Mouse (Mus musculus) forebrain, postnatal 0 days (tissue): Measurements from ENCODE around the gene Svbp. TPM values are rescaled to one million over a fixed set of nuclear protein-coding genes. Genes with fewer than 3 reads are reported as not detected.

Experiments
- ATAC-seq: fragments of 200-750 bp; cut with Nextera tagmentation; 2 replicates; pipeline ENCODE4 v1.8.0; 2017; ENCODE audit warnings: mild to moderate bottlenecking, moderate library complexity
- DNase-seq: peaks from one replicate; pipeline ENCODE4 v3.0.0-alpha.2; 2015
- H3K27ac ChIP-seq: fragments of 300-500 bp; sonication (generic); 2 replicates; pipeline ENCODE4 v1.5.1; 2014; ENCODE audit warnings: low read depth, mild to moderate bottlenecking, antibody characterized with exemption, low read length, moderate library complexity, mixed read lengths
- H3K27me3 ChIP-seq: fragments of 300-500 bp; sonication (generic); 2 replicates; pipeline ENCODE4 v1.6.1; 2014; ENCODE audit warnings: mild to moderate bottlenecking, low read length, mixed read lengths; ENCODE audit not compliant: insufficient read depth
- H3K36me3 ChIP-seq: fragments of 300-500 bp; sonication (generic); 2 replicates; pipeline ENCODE4 v1.6.1; 2014; ENCODE audit warnings: mild to moderate bottlenecking, moderate library complexity; ENCODE audit not compliant: insufficient read depth
- H3K4me1 ChIP-seq: fragments of 300-500 bp; sonication (generic); 2 replicates; pipeline ENCODE4 v1.6.1; 2014; ENCODE audit warnings: antibody characterized with exemption; ENCODE audit not compliant: insufficient read depth
- H3K4me2 ChIP-seq: fragments of 300-500 bp; sonication (generic); 2 replicates; pipeline ENCODE4 v1.6.1; 2014; ENCODE audit warnings: low read depth, mild to moderate bottlenecking, moderate library complexity
- H3K4me3 ChIP-seq: fragments of 300-500 bp; sonication (generic); 2 replicates; pipeline ENCODE4 v1.5.1; 2014; ENCODE audit warnings: low read depth, low read length, mixed read lengths
- H3K9ac ChIP-seq: fragments of 300-500 bp; sonication (generic); 2 replicates; pipeline ENCODE4 v1.6.1; 2014; ENCODE audit warnings: mild to moderate bottlenecking
- H3K9me3 ChIP-seq: fragments of 300-500 bp; sonication (generic); 2 replicates; pipeline ENCODE4 v1.6.1; 2016; ENCODE audit warnings: low read length
- CTCF ChIP-seq: sonication (generic); IDR thresholded peaks from 2 replicates; pipeline ENCODE4 v1.5.1; 2016; ENCODE audit warnings: antibody characterized with exemption, control low read depth, low read depth
- WGBS: fragments of 180-500 bp; shearing (Covaris S2); extraction: QIAGEN DNeasy Blood & Tissue Kit; methylation state at CpG from one replicate; pipeline ENCODE4 v1.1.7; 2014; 5-methylcytosine and 5-hydroxymethylcytosine counted together
- polyA plus RNA-seq: library from polyadenylated mRNA; unstranded; fragments of >200 nt; fragmentation: Nextera tagmentation; extraction: Ambion mirVana; gene quantifications from 2 replicates; pipeline ENCODE4 v1.2.1, GENCODE M21; 2015
- total RNA-seq: library from RNA; depleted of rRNA; stranded (reverse); fragments of >200 nt; gene quantifications from 2 replicates; pipeline ENCODE4 v1.2.3, GENCODE M21; 2014; rRNA removed

The Svbp gene
- total RNA-seq (124 and 139 TPM in 2 replicates), polyA plus RNA-seq (227 and 298 TPM in 2 replicates)

DNA sequence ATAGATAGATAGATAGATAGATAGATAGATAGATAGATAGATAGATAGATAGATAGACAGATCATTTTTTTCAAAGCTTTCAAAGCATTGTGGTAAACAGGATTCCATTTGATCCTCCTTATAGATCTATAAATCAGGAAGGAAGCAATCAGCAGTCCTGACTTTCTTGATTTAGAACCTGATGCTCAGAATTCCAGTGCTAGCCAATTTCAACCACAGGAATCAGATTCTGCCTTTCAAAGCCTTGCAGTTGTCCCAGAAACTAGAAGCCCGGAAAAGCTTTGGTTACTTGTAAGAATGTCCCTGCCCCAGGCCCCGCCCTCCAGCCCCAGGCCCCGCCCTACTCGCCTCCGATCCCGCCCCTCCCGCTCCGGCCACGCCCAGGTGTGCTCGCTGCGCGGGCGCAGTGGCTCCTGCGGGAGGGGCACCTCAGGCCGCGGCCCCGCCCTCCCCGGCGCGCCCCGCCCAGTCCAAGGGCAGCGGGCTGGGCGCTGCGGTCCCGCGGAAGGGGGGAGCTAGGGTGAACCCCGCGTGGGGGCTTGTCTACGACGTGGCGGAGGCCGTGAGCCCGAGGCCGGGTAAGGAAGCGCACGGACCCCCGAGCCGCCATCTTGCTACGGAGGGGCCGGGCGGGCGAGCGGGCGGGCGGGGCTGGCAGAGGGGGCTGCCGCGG, at the start of gene Svbp:
TSS of gene Svbp (plus strand) at position 398 of the 673 bp plus-strand sequence.
- 1% methylated on average over 42 of the region's 47 CpGs for WGBS
- Histone ChIP-seq H3K9ac (peak within 1 kb of the TSS; percentile 94), H3K4me3 (peak within 1 kb of the TSS; percentile 74), H3K4me1 (peaks cover 14% of the 10 kb centered on the region), H3K27ac (peak within 1 kb of the TSS; percentile 81), H3K4me2 (peak within 1 kb of the TSS; percentile 66), H3K27me3 (no peaks in the 10 kb centered on the region), H3K36me3 (no peaks in the 10 kb centered on the region), H3K9me3 (no peaks in the 10 kb centered on the region)
- ATAC-seq (peak; percentile 89), DNase-seq (peak; percentile 93)
- no peak for TF ChIP-seq CTCF

DNA sequence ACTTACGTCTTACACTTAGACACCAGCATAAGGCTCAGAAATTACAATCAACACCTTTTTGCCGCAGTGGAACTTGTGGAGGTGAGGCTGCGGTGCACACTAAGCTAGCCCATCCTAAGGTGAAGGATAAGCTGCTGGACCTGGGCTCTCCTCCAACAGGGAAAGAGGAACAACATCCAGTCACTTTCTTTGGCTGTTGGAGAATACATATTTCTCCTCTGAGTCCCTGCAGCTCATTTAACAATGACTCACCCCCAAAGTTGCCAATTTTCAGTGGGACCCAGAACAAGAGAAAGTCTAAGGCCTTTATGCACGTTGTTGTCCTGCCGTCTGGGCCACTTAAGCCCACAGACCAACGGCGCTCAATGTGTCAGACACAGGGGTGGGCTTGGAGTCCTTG, 48.3 kb upstream of the Svbp start:
- Histone ChIP-seq H3K27ac (no peak overlapping the region), H3K27me3 (no peaks in the 10 kb centered on the region), H3K36me3 (no peaks in the 10 kb centered on the region), H3K9ac (no peak overlapping the region), H3K4me2 (no peak overlapping the region), H3K9me3 (no peaks in the 10 kb centered on the region), H3K4me1 (no peaks in the 10 kb centered on the region), H3K4me3 (no peak overlapping the region)
- WGBS, result 81% methylated on average over 7 of the region's 7 CpGs
- no peak for ATAC-seq
- DNase-seq, result no peak
- no peak for TF ChIP-seq CTCF

- no peak for TF ChIP-seq CTCF
- WGBS, result 98% methylated on average over 5 of the region's 5 CpGs
- ATAC-seq, result no peak
These were observed 47.8 kb upstream of the Svbp start for GRCm38 (mm10) chr4:119147347-119147746.

GRCm38 (mm10) chr4:119148741-119149140, 46.4 kb upstream of the Svbp start:
- H3K4me3 ChIP-seq, result no peak overlapping the region
- no peaks in the 10 kb centered on the region for H3K9me3 ChIP-seq
- no peak for TF ChIP-seq CTCF
- H3K4me2 ChIP-seq, result no peak overlapping the region
- no peak overlapping the region for H3K27ac ChIP-seq
- WGBS, result 95% methylated on average over 11 of the region's 11 CpGs
- no peak for ATAC-seq
- no peak overlapping the region for H3K9ac ChIP-seq
- DNase-seq, result no peak
- no peaks in the 10 kb centered on the region for H3K36me3 ChIP-seq
- no peaks in the 10 kb centered on the region for H3K27me3 ChIP-seq
- no peaks in the 10 kb centered on the region for H3K4me1 ChIP-seq

More at GRCm38 (mm10) chr4:119147347-119147746, 47.8 kb upstream of the Svbp start:
- H3K36me3 ChIP-seq, result no peaks in the 10 kb centered on the region
- no peak overlapping the region for H3K4me2 ChIP-seq
- no peaks in the 10 kb centered on the region for H3K9me3 ChIP-seq
- H3K27me3 ChIP-seq, result no peaks in the 10 kb centered on the region
- H3K4me3 ChIP-seq, result no peak overlapping the region
- no peak for DNase-seq
- no peak overlapping the region for H3K27ac ChIP-seq
- H3K9ac ChIP-seq, result no peak overlapping the region
- no peaks in the 10 kb centered on the region for H3K4me1 ChIP-seq

DNA sequence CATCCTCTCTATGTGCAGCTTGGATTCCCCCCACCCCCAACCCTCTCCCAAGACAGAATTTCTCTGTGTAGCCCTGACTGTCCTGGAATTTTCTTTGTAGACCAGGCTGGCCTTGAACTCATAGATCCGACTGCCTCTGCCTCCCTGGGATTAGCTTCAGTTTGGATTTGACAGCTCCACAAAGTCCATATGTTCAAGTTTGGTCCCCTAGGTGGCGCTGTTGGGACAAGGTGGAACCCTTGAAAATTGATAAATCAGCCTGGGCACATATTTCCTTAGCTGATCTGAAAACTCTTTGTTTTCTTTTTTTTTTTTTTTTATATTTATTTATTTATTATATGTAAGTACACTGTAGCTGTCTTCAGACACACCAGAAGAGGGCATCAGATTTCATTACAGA, 37.9 kb upstream of the Svbp start:
- DNase-seq, result peak; percentile 40
- Histone ChIP-seq H3K4me2 (no peak overlapping the region), H3K36me3 (no peaks in the 10 kb centered on the region), H3K9me3 (no peaks in the 10 kb centered on the region), H3K9ac (no peak overlapping the region), H3K27ac (no peak overlapping the region), H3K4me3 (no peak overlapping the region), H3K4me1 (no peaks in the 10 kb centered on the region), H3K27me3 (no peaks in the 10 kb centered on the region)
- TF ChIP-seq CTCF, result peak; percentile 52
- no peak for ATAC-seq
- 34% methylated on average over 2 of the region's 2 CpGs for WGBS

- DNase-seq (no peak), ATAC-seq (no peak)
- no peak overlapping the region for H3K9ac ChIP-seq
- no peaks in the 10 kb centered on the region for H3K9me3 ChIP-seq
- H3K4me1 ChIP-seq, result no peaks in the 10 kb centered on the region
- no peaks in the 10 kb centered on the region for H3K27me3 ChIP-seq
- H3K36me3 ChIP-seq, result no peaks in the 10 kb centered on the region
- H3K27ac ChIP-seq, result no peak overlapping the region
- no peak for TF ChIP-seq CTCF
- no peak overlapping the region for H3K4me2 ChIP-seq
- WGBS, result 83% methylated on average over 5 of the region's 5 CpGs
- H3K4me3 ChIP-seq, result no peak overlapping the region
These were observed 37.2 kb upstream of the Svbp start for GRCm38 (mm10) chr4:119157891-119158290.

GRCm38 (mm10) chr4:119161358-119161757, 33.7 kb upstream of the Svbp start:
- Histone ChIP-seq H3K4me1 (no peaks in the 10 kb centered on the region), H3K9ac (no peak overlapping the region), H3K27me3 (no peaks in the 10 kb centered on the region), H3K9me3 (no peaks in the 10 kb centered on the region), H3K4me3 (no peak overlapping the region), H3K4me2 (no peak overlapping the region), H3K27ac (no peak overlapping the region), H3K36me3 (no peaks in the 10 kb centered on the region)
- ATAC-seq (no peak), DNase-seq (no peak)
- TF ChIP-seq CTCF, result no peak
- WGBS, result 77% methylated on average over 3 of the region's 3 CpGs
